Mouse (Mus musculus) adrenal gland, adult (tissue): ENCODE data around the gene Cox8a.

Experiments
- DNase-seq, 2 experiments: peaks; one replicate each; pipeline ENCODE4 v3.0.0; 2022 to 2023; ENCODE audit warnings: low spot score in 1 of 2; ENCODE audit not compliant: inconsistent age in 2 of 2

Gene Cox8a

GRCm38 (mm10) chr19:7187157-7187556 lies 30.3 kb downstream of the Cox8a start:
- DNase-seq: no peak

- DNase-seq: no peak
Observed at GRCm38 (mm10) chr19:7185715-7186291, 31.6 kb downstream of the Cox8a start.

- no peak for DNase-seq
Observed at GRCm38 (mm10) chr19:7185059-7185458, 32.4 kb downstream of the Cox8a start.

- DNase-seq: no peak
Observed at GRCm38 (mm10) chr19:7183419-7183818, 34.0 kb downstream of the Cox8a start.

- peak; percentile 71 to 90 for DNase-seq
Observed at GRCm38 (mm10) chr19:7182273-7182949, 35.0 kb downstream of the Cox8a start.

- DNase-seq: no peak
Observed at GRCm38 (mm10) chr19:7181496-7181895, 35.9 kb downstream of the Cox8a start.

- peak; percentile 50 to 77 for DNase-seq
Observed at GRCm38 (mm10) chr19:7180756-7181405, 36.5 kb downstream of the Cox8a start.

- DNase-seq: no peak
Observed at GRCm38 (mm10) chr19:7178841-7179452, 38.5 kb downstream of the Cox8a start.

- DNase-seq: no peak
Observed at GRCm38 (mm10) chr19:7177804-7178511, 39.5 kb downstream of the Cox8a start.

- DNase-seq: no peak
Observed at GRCm38 (mm10) chr19:7176041-7176696, 41.2 kb downstream of the Cox8a start.

- no peak for DNase-seq
Observed at GRCm38 (mm10) chr19:7172051-7172866, 45.2 kb downstream of the Cox8a start.

GRCm38 (mm10) chr19:7171447-7171846 lies 46.0 kb downstream of the Cox8a start:
- DNase-seq: peak; percentile 54 to 67

- peak; percentile 73 to 80 for DNase-seq
Observed at GRCm38 (mm10) chr19:7170916-7171315, 46.5 kb downstream of the Cox8a start.

GRCm38 (mm10) chr19:7168423-7168822 lies 49.0 kb downstream of the Cox8a start:
- DNase-seq: peak; percentile 60 to 69

GRCm38 (mm10) chr19:7166767-7167166 lies 50.6 kb downstream of the Cox8a start:
- DNase-seq: no peak

GRCm38 (mm10) chr19:7166200-7166711 lies 51.2 kb downstream of the Cox8a start:
- DNase-seq: no peak

GRCm38 (mm10) chr19:7165509-7166199 lies 51.8 kb downstream of the Cox8a start:
- peak; percentile 56 to 68 for DNase-seq
